Mouse (Mus musculus) liver, embryonic 16.5 days (tissue): Measurements from ENCODE around the gene Psma3. TPM values are rescaled to one million over a fixed set of nuclear protein-coding genes. Genes with fewer than 3 reads are reported as not detected.

Source experiments
- ATAC-seq: fragments of 200-750 bp; cut with Nextera tagmentation; 2 replicates; pipeline ENCODE4 v1.8.0; 2017; ENCODE audit warnings: low read depth, mild to moderate bottlenecking, moderate number of reproducible peaks, moderate library complexity
- H3K27ac ChIP-seq: fragments of 300-500 bp; sonication (generic); 2 replicates; pipeline ENCODE4 v1.5.1; 2014; ENCODE audit warnings: mild to moderate bottlenecking, low read length
- H3K27me3 ChIP-seq: fragments of 300-500 bp; sonication (generic); 2 replicates; pipeline ENCODE4 v1.6.1; 2014; ENCODE audit warnings: low read depth, low read length, mixed read lengths; ENCODE audit not compliant: control insufficient read depth, insufficient read depth
- H3K36me3 ChIP-seq: fragments of 300-500 bp; sonication (generic); 2 replicates; pipeline ENCODE4 v1.6.1; 2014; ENCODE audit warnings: mild to moderate bottlenecking; ENCODE audit not compliant: control insufficient read depth, insufficient read depth
- H3K4me1 ChIP-seq: fragments of 300-500 bp; sonication (generic); 2 replicates; pipeline ENCODE4 v1.6.1; 2014; ENCODE audit warnings: low read depth, low read length, mixed read lengths; ENCODE audit not compliant: control insufficient read depth
- H3K4me2 ChIP-seq: fragments of 300-500 bp; sonication (generic); 2 replicates; pipeline ENCODE4 v1.6.1; 2014; ENCODE audit warnings: low read depth, low read length, mixed read lengths
- H3K4me3 ChIP-seq: fragments of 300-500 bp; sonication (generic); 2 replicates; pipeline ENCODE4 v1.5.1; 2014; ENCODE audit warnings: low read depth, mild to moderate bottlenecking, low read length
- H3K9ac ChIP-seq: fragments of 300-500 bp; sonication (generic); 2 replicates; pipeline ENCODE4 v1.6.1; 2014; ENCODE audit warnings: low read depth, low read length
- H3K9me3 ChIP-seq: fragments of 300-500 bp; sonication (generic); replicated peaks from 2 replicates; pipeline ENCODE4 v1.6.1; 2016; ENCODE audit warnings: low read length; ENCODE audit not compliant: control insufficient read depth
- WGBS: fragments of 180-500 bp; shearing (Covaris S2); extraction: QIAGEN DNeasy Blood & Tissue Kit; methylation state at CpG from one replicate; pipeline ENCODE4 v1.1.7; 2014; ENCODE audit not compliant: insufficient replicate concordance; 5-methylcytosine and 5-hydroxymethylcytosine counted together
- polyA plus RNA-seq: library from polyadenylated mRNA; unstranded; fragments of >200 nt; fragmentation: Nextera tagmentation; extraction: Ambion mirVana; gene quantifications from 2 replicates; pipeline ENCODE4 v1.2.1, GENCODE M21; 2015

Gene Psma3
- polyA plus RNA-seq, 1 experiment from 2014 or later = 294 TPM

- Histone ChIP-seq H3K4me1 (no peaks in the 10 kb centered on the region), H3K9me3 (no peaks in the 10 kb centered on the region), H3K9ac (no peak overlapping the region), H3K4me3 (no peak overlapping the region), H3K36me3 (peaks cover 44% of the 10 kb centered on the region), H3K27ac (no peak overlapping the region), H3K4me2 (no peak overlapping the region), H3K27me3 (no peaks in the 10 kb centered on the region)
- no peak for ATAC-seq
- WGBS = 84% methylated on average over 7 of the region's 7 CpGs
Observed at GRCm38 (mm10) chr12:70984855-70985550, 10.6 kb downstream of the Psma3 start.

DNA sequence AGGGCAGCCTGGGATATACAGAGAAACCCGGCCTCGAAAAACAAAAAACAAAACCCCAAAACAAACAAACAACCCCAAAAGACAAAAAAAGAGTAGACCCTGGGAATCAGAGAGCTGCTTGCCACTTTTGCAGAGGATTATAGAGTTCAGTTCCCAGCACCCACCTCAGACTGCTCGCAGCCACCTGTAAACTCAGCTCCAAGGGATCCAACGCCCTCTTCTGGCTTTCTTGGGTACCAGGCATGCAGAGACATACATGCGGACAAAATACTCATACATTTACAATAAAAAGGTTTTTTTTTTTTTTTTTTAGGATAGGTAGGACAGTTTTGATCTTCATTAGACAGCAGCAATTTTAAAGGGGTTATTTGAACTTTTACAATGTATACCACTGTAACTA lies 22.8 kb downstream of the Psma3 start:
- peaks cover 3% of the 10 kb centered on the region; the same call in 1 of the 2 replicates for H3K4me1 ChIP-seq
- H3K4me3 ChIP-seq = no peak overlapping the region
- H3K27ac ChIP-seq = no peak overlapping the region
- H3K9ac ChIP-seq = no peak overlapping the region
- H3K4me2 ChIP-seq = no peak overlapping the region
- WGBS = 83% methylated on average over 5 of the region's 5 CpGs
- no peaks in the 10 kb centered on the region for H3K27me3 ChIP-seq
- ATAC-seq = no peak
- H3K9me3 ChIP-seq = no peaks in the 10 kb centered on the region
- H3K36me3 ChIP-seq = peaks cover 27% of the 10 kb centered on the region

DNA sequence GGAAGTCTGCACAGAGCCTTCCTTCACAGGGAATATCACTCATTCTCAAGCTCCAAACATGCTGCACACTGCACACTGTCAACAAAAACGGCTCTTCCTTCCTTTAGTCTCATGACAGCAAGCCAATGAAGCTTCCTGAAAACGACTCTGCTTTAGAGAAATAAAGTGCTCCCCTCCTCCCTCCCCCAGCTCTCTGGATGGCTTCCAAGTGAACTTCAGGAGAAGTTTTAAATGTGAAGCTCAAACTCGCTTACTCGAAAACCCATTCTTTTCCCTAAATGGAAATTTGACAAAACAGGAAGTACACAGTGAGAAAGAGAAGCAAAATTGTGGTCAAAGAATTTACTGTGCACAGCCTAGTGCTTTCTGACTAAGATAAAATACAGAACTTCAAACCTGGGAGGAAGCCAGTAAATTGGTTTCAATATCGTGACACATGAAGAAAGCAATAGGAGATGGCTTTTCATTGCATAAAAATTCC lies 25.0 kb downstream of the Psma3 start:
- ATAC-seq = peak; percentile 45
- H3K9ac ChIP-seq = no peak overlapping the region
- WGBS = 17% methylated on average over 5 of the region's 5 CpGs

GRCm38 (mm10) chr12:71000344-71000743 lies 25.9 kb downstream of the Psma3 start:
- Histone ChIP-seq H3K9me3 (no peaks in the 10 kb centered on the region), H3K4me3 (no peak overlapping the region), H3K27me3 (no peaks in the 10 kb centered on the region), H3K4me1 (peaks cover 3% of the 10 kb centered on the region; the same call in 1 of the 2 replicates), H3K27ac (peak overlapping the region; percentile 3; the same call in 1 of the 2 replicates), H3K4me2 (no peak overlapping the region), H3K36me3 (peaks cover 15% of the 10 kb centered on the region), H3K9ac (no peak overlapping the region)
- ATAC-seq = no peak
- WGBS = 53% methylated on average over 1 of the region's 1 CpGs

More for the DNA sequence above, 25.0 kb downstream of the Psma3 start:
- peaks cover 3% of the 10 kb centered on the region; the same call in 1 of the 2 replicates for H3K4me1 ChIP-seq
- H3K27ac ChIP-seq = peak overlapping the region; percentile 26
- no peak overlapping the region for H3K4me3 ChIP-seq
- H3K36me3 ChIP-seq = peaks cover 18% of the 10 kb centered on the region
- no peak overlapping the region for H3K4me2 ChIP-seq
- H3K9me3 ChIP-seq = no peaks in the 10 kb centered on the region
- no peaks in the 10 kb centered on the region for H3K27me3 ChIP-seq

- Histone ChIP-seq H3K9me3 (no peaks in the 10 kb centered on the region), H3K4me1 (peaks cover 3% of the 10 kb centered on the region; the same call in 1 of the 2 replicates), H3K27me3 (no peaks in the 10 kb centered on the region), H3K4me2 (no peak overlapping the region), H3K27ac (no peak overlapping the region), H3K4me3 (no peak overlapping the region), H3K9ac (no peak overlapping the region), H3K36me3 (peaks cover 14% of the 10 kb centered on the region)
- ATAC-seq = no peak
- 78% methylated on average over 6 of the region's 6 CpGs for WGBS
Observed at GRCm38 (mm10) chr12:71001456-71001855, 27.0 kb downstream of the Psma3 start.

GRCm38 (mm10) chr12:71003760-71004426 lies 29.5 kb downstream of the Psma3 start:
- ATAC-seq = no peak
- Histone ChIP-seq H3K4me3 (no peak overlapping the region), H3K4me2 (no peak overlapping the region), H3K36me3 (peaks cover 28% of the 10 kb centered on the region), H3K27ac (no peak overlapping the region), H3K27me3 (no peaks in the 10 kb centered on the region), H3K4me1 (peaks cover 3% of the 10 kb centered on the region; the same call in 1 of the 2 replicates), H3K9ac (no peak overlapping the region), H3K9me3 (no peaks in the 10 kb centered on the region)
- WGBS = 73% methylated on average over 5 of the region's 6 CpGs

DNA sequence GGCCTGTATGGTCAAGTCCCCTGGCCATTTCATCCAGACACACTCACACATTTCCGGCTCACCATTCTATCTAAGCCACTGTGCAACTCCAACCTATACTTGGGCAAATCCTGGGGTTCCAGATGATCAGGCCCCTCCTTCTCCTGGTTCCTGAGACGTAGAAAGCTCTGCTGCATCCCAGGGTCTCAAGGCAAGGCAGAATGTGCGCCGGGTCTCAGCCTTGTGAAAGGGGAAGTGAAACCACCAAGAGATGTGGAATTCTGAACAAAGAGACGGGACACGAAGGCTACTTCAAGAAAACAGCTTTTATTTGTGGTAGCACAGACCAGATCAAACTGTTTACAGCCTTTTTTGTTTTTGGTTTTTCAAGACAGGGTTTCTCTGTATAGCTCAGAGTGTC lies 31.7 kb downstream of the Psma3 start:
- no peak overlapping the region for H3K9ac ChIP-seq
- 79% methylated on average over 6 of the region's 6 CpGs for WGBS
- H3K27me3 ChIP-seq = no peaks in the 10 kb centered on the region
- peaks cover 35% of the 10 kb centered on the region for H3K36me3 ChIP-seq
- no peak for ATAC-seq
- no peak overlapping the region for H3K27ac ChIP-seq
- H3K4me3 ChIP-seq = no peak overlapping the region
- no peak overlapping the region for H3K4me2 ChIP-seq
- H3K9me3 ChIP-seq = no peaks in the 10 kb centered on the region
- H3K4me1 ChIP-seq = no peaks in the 10 kb centered on the region

DNA sequence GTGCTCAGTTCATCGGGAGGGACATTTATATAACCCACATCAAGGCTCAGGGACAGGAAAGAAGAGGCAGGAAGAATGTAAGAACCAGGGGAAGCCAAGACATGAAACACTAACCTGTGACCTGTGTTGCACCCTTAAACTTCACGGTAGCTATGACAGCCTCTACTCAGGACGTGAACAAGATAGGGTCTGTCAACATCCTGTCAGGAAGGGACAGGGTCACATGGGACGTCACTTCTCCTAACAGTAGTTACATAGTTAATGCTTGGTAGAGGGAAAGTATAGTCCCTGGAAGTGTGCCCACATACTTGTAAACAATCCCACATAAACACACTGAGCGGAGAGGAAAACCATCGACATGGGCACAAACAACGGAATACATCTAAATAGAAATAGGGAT lies 32.5 kb downstream of the Psma3 start:
- WGBS = 63% methylated on average over 7 of the region's 7 CpGs

DNA sequence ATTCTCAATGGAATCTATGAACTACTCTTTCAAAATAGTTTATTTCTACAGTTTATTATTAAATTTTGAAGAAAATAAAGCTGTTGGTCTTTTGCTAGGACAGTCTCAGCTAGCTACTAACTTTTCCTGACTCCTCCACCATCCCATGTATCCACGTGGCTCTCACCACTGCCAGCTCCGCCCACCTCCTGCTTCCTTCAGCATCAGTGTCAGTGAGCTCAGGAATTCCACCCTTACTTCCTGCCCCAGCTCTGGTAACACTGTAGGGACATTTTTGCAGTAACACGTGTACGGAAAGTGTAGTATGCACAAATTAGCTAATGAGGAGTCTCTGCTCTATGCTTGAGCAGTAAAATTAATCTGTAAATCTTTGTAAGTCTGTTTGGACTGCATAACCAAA lies 35.3 kb downstream of the Psma3 start:
- peaks cover 10% of the 10 kb centered on the region for H3K4me1 ChIP-seq
- no peaks in the 10 kb centered on the region for H3K9me3 ChIP-seq
- H3K27ac ChIP-seq = no peak overlapping the region
- no peak overlapping the region for H3K9ac ChIP-seq
- 58% methylated on average over 4 of the region's 4 CpGs for WGBS
- H3K4me2 ChIP-seq = no peak overlapping the region
- H3K36me3 ChIP-seq = peaks cover 35% of the 10 kb centered on the region
- H3K4me3 ChIP-seq = no peak overlapping the region
- H3K27me3 ChIP-seq = no peaks in the 10 kb centered on the region
- ATAC-seq = no peak

More for the DNA sequence above, 32.5 kb downstream of the Psma3 start:
- Histone ChIP-seq H3K36me3 (peaks cover 35% of the 10 kb centered on the region), H3K9me3 (no peaks in the 10 kb centered on the region), H3K4me3 (no peak overlapping the region), H3K4me1 (peaks cover under 1% of the 10 kb centered on the region), H3K4me2 (no peak overlapping the region), H3K27ac (no peak overlapping the region), H3K27me3 (no peaks in the 10 kb centered on the region), H3K9ac (no peak overlapping the region)
- peak; percentile 41; the same call in 1 of the 2 replicates for ATAC-seq
